Mouse (Mus musculus) liver, embryonic 15.5 days (tissue): ENCODE measurements around the gene Rtn4rl2. TPM values are rescaled to one million over a fixed set of nuclear protein-coding genes. Genes with fewer than 3 reads are reported as not detected.
A peak's percentile ranks its signal among the peaks of the same experiment; 100 is the strongest.

ENCODE experiments used
- ATAC-seq: fragments of 200-750 bp; cut with Nextera tagmentation; 2 replicates; pipeline ENCODE4 v1.8.0; 2017; ENCODE audit warnings: moderate number of reproducible peaks, mild to moderate bottlenecking, moderate library complexity; ENCODE audit not compliant: insufficient read depth
- H3K27ac ChIP-seq: fragments of 300-500 bp; sonication (generic); replicated peaks from 2 replicates; pipeline ENCODE4 v1.5.1; 2015; ENCODE audit warnings: mild to moderate bottlenecking, inconsistent platforms
- H3K27me3 ChIP-seq: fragments of 300-500 bp; sonication (generic); 2 replicates; pipeline ENCODE4 v1.6.1; 2015; ENCODE audit warnings: mild to moderate bottlenecking, inconsistent platforms
- H3K36me3 ChIP-seq: fragments of 300-500 bp; sonication (generic); replicated peaks from 2 replicates; pipeline ENCODE4 v1.6.1; 2015; ENCODE audit warnings: moderate library complexity, mild to moderate bottlenecking, inconsistent platforms
- H3K4me1 ChIP-seq: fragments of 300-500 bp; sonication (generic); replicated peaks from 2 replicates; pipeline ENCODE4 v1.6.1; 2015; ENCODE audit warnings: inconsistent platforms
- H3K4me2 ChIP-seq: fragments of 300-500 bp; sonication (generic); 2 replicates; pipeline ENCODE4 v1.6.1; 2015; ENCODE audit warnings: moderate library complexity, mild to moderate bottlenecking, inconsistent platforms
- H3K4me3 ChIP-seq: fragments of 300-500 bp; sonication (generic); replicated peaks from 2 replicates; pipeline ENCODE4 v1.5.1; 2015; ENCODE audit warnings: mild to moderate bottlenecking, inconsistent platforms
- H3K9ac ChIP-seq: fragments of 300-500 bp; sonication (generic); 2 replicates; pipeline ENCODE4 v1.6.1; 2015; ENCODE audit warnings: moderate library complexity, mild to moderate bottlenecking, inconsistent platforms
- H3K9me3 ChIP-seq: fragments of 300-500 bp; sonication (generic); replicated peaks from 2 replicates; pipeline ENCODE4 v1.6.1; 2016; ENCODE audit warnings: inconsistent platforms
- WGBS: fragments of 180-500 bp; shearing (Covaris S2); methylation state at CpG from one replicate; pipeline ENCODE4 v1.1.7; 2015; ENCODE audit warnings: mixed read lengths; ENCODE audit not compliant: insufficient replicate concordance; 5-methylcytosine and 5-hydroxymethylcytosine counted together
- polyA plus RNA-seq: library from polyadenylated mRNA; unstranded; fragments of >200 nt; fragmentation: Nextera tagmentation; extraction: Ambion mirVana; gene quantifications from 2 replicates; pipeline ENCODE4 v1.2.1, GENCODE M21; 2015

Rtn4rl2 gene
- polyA plus RNA-seq, 1 experiment from 2014 or later: 0.09 TPM

DNA sequence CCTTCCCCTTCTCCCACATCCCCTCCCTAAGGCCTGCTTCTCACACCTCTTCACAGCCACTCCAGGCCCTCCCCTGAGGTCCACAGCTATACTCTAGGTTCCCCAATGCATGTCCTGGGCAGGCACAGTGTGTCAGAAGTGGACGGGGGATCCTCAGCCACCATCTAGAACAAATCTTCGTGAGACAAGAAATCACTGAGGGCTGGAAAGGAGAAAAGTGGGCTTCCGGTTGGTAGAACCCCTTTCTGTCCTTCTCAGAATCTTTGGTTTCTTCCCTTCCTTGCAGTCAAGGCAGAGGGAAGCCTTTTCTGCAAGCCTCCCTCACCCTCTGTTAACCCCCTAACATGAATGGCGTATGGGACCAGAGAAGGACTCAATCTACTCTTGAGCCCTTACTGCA, 2.6 kb downstream of the Rtn4rl2 start:
- WGBS: 56% methylated on average over 4 of the region's 4 CpGs
- H3K36me3 ChIP-seq: no peaks in the 10 kb centered on the region
- no peak for ATAC-seq
- H3K9ac ChIP-seq: no peak overlapping the region
- no peak overlapping the region for H3K4me2 ChIP-seq
- peaks cover 36% of the 10 kb centered on the region for H3K4me1 ChIP-seq
- no peaks in the 10 kb centered on the region for H3K9me3 ChIP-seq
- peaks cover 100% of the 10 kb centered on the region for H3K27me3 ChIP-seq
- no peak overlapping the region for H3K4me3 ChIP-seq
- H3K27ac ChIP-seq: no peak overlapping the region

- Histone ChIP-seq H3K36me3 (no peaks in the 10 kb centered on the region), H3K27me3 (peaks cover 100% of the 10 kb centered on the region), H3K9ac (no peak overlapping the region), H3K9me3 (no peaks in the 10 kb centered on the region), H3K4me2 (peak overlapping the region; percentile 37; the same call in 1 of the 2 replicates), H3K4me1 (peaks cover 32% of the 10 kb centered on the region), H3K4me3 (no peak overlapping the region), H3K27ac (no peak overlapping the region)
- WGBS: 10% methylated on average over 11 of the region's 11 CpGs
- no peak for ATAC-seq
These were observed 3.0 kb downstream of the Rtn4rl2 start for GRCm38 (mm10) chr2:84883530-84883929.

DNA sequence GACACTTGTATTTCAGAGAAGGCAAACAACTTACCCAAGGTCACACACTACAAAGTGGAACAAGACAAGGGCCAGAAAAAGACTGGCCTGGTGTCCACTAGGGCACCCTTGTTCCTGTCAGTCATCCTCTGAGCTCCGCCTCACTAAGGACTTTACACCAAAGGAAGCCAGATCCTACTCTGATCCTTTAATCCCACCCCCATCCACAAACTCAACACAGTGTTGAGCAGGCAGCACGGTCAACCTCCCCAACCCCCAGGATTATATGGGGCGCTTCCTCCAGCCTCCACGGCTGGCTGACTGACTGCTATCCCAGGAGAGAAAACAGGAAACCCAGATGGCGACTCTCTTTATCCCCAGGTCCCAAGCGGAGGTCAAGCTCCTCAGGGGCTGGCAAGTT, 3.4 kb downstream of the Rtn4rl2 start:
- H3K9me3 ChIP-seq: no peaks in the 10 kb centered on the region
- ATAC-seq: no peak
- peaks cover 30% of the 10 kb centered on the region for H3K4me1 ChIP-seq
- peak overlapping the region; percentile 37 for H3K4me2 ChIP-seq
- 9% methylated on average over 6 of the region's 6 CpGs for WGBS
- peaks cover 100% of the 10 kb centered on the region for H3K27me3 ChIP-seq
- no peak overlapping the region for H3K4me3 ChIP-seq
- H3K9ac ChIP-seq: no peak overlapping the region
- H3K36me3 ChIP-seq: no peaks in the 10 kb centered on the region
- no peak overlapping the region for H3K27ac ChIP-seq

- H3K4me3 ChIP-seq: no peak overlapping the region
- ATAC-seq: no peak; the same call in 1 of the 2 replicates
These were observed 3.9 kb downstream of the Rtn4rl2 start for GRCm38 (mm10) chr2:84882606-84883005.

GRCm38 (mm10) chr2:84880590-84880989, 5.9 kb downstream of the Rtn4rl2 start:
- 64% methylated on average over 8 of the region's 8 CpGs for WGBS
- no peak overlapping the region for H3K9ac ChIP-seq
- H3K4me3 ChIP-seq: no peak overlapping the region
- no peak overlapping the region for H3K27ac ChIP-seq
- H3K36me3 ChIP-seq: no peaks in the 10 kb centered on the region
- H3K9me3 ChIP-seq: no peaks in the 10 kb centered on the region
- H3K27me3 ChIP-seq: peaks cover 100% of the 10 kb centered on the region
- H3K4me1 ChIP-seq: peaks cover 9% of the 10 kb centered on the region; the same call in 1 of the 2 replicates
- no peak overlapping the region for H3K4me2 ChIP-seq
- no peak for ATAC-seq

More at GRCm38 (mm10) chr2:84882606-84883005, 3.9 kb downstream of the Rtn4rl2 start:
- Histone ChIP-seq H3K9me3 (no peaks in the 10 kb centered on the region), H3K4me2 (peak overlapping the region; percentile 37), H3K27me3 (peaks cover 100% of the 10 kb centered on the region), H3K27ac (no peak overlapping the region), H3K4me1 (peaks cover 25% of the 10 kb centered on the region), H3K9ac (no peak overlapping the region), H3K36me3 (no peaks in the 10 kb centered on the region)
- 4% methylated on average over 23 of the region's 23 CpGs for WGBS

GRCm38 (mm10) chr2:84875842-84876241, 10.7 kb downstream of the Rtn4rl2 start:
- ATAC-seq: no peak
- Histone ChIP-seq H3K4me3 (no peak overlapping the region), H3K27me3 (peaks cover 100% of the 10 kb centered on the region), H3K9me3 (no peaks in the 10 kb centered on the region), H3K4me2 (no peak overlapping the region), H3K27ac (no peak overlapping the region), H3K9ac (no peak overlapping the region), H3K36me3 (no peaks in the 10 kb centered on the region), H3K4me1 (peaks cover 12% of the 10 kb centered on the region)
- WGBS: 30% methylated on average over 6 of the region's 6 CpGs

DNA sequence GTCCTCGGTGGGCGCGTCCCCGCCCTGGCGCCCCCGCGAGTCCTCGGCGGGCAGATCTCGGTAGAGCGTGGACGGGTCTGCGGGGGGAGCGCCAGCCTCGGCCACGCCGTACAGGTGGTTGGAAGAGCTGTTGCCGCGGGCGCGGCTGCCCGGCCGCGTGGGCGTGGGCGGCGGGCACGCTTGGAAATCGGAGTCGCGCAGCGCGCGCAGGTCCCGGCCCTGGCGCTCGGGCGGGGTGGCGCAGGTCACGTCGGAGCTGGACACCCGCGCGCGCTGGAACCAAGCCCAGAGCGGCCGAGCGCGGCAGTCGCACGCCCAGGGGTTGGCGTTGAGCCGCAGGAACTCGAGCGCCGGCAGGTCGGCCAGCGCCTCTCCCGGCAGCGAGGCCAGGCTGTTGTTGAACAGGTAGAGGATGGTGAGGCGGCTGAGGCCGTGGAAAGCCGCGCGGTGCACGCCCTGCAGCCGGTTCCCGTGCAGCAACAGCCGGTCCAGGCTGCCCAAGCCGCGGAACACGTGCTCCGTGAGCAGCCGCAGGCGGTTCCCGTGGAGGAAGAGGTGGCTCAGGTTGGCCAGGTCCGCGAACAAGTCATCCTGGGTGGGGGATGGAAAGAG, 14.3 kb downstream of the Rtn4rl2 start:
- peaks cover 24% of the 10 kb centered on the region for H3K4me1 ChIP-seq
- H3K9ac ChIP-seq: no peak overlapping the region
- H3K36me3 ChIP-seq: no peaks in the 10 kb centered on the region
- no peak for ATAC-seq
- H3K4me2 ChIP-seq: peak overlapping the region; percentile 63
- 1% methylated on average over 78 of the region's 78 CpGs for WGBS
- peaks cover 100% of the 10 kb centered on the region for H3K27me3 ChIP-seq
- no peak overlapping the region for H3K27ac ChIP-seq
- no peaks in the 10 kb centered on the region for H3K9me3 ChIP-seq
- H3K4me3 ChIP-seq: peak overlapping the region; percentile 41

DNA sequence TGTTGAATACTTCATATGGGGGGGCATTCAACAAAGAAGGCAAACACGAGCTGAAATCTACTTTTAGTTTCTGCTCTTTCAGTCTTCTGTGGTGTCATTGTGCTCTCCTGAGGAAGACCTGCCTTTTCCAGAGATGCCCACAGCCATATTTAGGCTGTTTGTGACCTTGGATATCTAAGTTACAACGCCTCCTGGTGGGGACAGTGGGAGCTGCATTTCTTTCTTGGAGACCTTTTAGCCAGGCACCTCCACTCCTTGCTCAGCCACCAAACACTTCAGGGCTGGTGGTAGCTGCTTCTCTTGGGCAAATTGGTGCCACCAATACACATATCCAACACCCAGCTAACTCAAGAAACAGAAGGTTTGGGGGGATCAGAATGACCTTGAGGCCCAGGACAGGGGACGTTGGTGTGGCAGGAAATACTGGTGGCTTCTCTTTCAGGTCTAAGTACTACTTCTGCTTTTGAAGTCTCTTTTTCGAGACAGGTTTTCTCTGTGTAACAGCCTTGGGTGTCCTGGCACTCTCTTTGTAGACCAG, 15.8 kb downstream of the Rtn4rl2 start:
- peaks cover 100% of the 10 kb centered on the region for H3K27me3 ChIP-seq
- no peak overlapping the region for H3K4me3 ChIP-seq
- no peaks in the 10 kb centered on the region for H3K36me3 ChIP-seq
- WGBS: 25% methylated on average over 4 of the region's 4 CpGs
- no peak for ATAC-seq
- H3K9me3 ChIP-seq: no peaks in the 10 kb centered on the region
- H3K9ac ChIP-seq: no peak overlapping the region
- H3K4me1 ChIP-seq: peaks cover 34% of the 10 kb centered on the region
- no peak overlapping the region for H3K4me2 ChIP-seq
- no peak overlapping the region for H3K27ac ChIP-seq

DNA sequence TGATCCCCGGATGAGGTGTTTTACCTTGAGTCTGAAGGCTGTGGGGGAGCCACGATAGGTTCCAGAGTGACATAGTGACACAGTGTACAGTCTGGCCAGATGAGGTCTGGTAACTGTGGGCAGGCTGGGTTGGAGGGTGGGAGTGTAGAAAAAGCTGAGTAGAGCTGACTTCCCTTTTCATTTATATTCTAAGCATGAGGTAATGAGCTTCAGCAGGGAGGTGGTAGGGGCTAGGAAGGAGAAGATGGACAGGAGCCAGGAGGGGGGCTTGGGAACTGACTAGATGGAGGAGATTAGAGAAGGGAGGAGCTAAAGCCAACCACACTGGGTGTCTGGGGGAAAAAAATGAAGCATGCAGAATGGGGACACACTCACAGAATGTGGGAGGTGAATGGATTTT, 17.5 kb downstream of the Rtn4rl2 start:
- no peak overlapping the region for H3K4me2 ChIP-seq
- WGBS: 31% methylated on average over 2 of the region's 2 CpGs
- H3K27me3 ChIP-seq: peaks cover 94% of the 10 kb centered on the region
- peaks cover 37% of the 10 kb centered on the region for H3K4me1 ChIP-seq
- ATAC-seq: no peak
- no peak overlapping the region for H3K4me3 ChIP-seq
- no peak overlapping the region for H3K27ac ChIP-seq
- H3K9me3 ChIP-seq: no peaks in the 10 kb centered on the region
- peaks cover 3% of the 10 kb centered on the region for H3K36me3 ChIP-seq
- H3K9ac ChIP-seq: no peak overlapping the region

- peak; percentile 35; the same call in 1 of the 2 replicates for ATAC-seq
- Histone ChIP-seq H3K36me3 (peaks cover 7% of the 10 kb centered on the region), H3K4me3 (no peak overlapping the region), H3K27ac (no peak overlapping the region), H3K4me1 (peaks cover 37% of the 10 kb centered on the region), H3K9ac (no peak overlapping the region), H3K4me2 (no peak overlapping the region), H3K9me3 (no peaks in the 10 kb centered on the region), H3K27me3 (peaks cover 89% of the 10 kb centered on the region)
- 3% methylated on average over 5 of the region's 5 CpGs for WGBS
These were observed 18.0 kb downstream of the Rtn4rl2 start for GRCm38 (mm10) chr2:84868521-84868943.

GRCm38 (mm10) chr2:84865616-84866571, 20.6 kb downstream of the Rtn4rl2 start:
- no peak; the same call in 1 of the 2 replicates for ATAC-seq
- Histone ChIP-seq H3K9me3 (no peaks in the 10 kb centered on the region), H3K4me1 (peaks cover 28% of the 10 kb centered on the region), H3K4me3 (peak overlapping the region; percentile 12; the same call in 1 of the 2 replicates), H3K4me2 (peak overlapping the region; percentile 32), H3K36me3 (peaks cover 34% of the 10 kb centered on the region), H3K27me3 (peaks cover 63% of the 10 kb centered on the region), H3K9ac (0 out of 2 replicates have a peak overlapping the region, but pooled peaks have one; percentile 7), H3K27ac (no peak overlapping the region)
- 2% methylated on average over 47 of the region's 47 CpGs for WGBS
